Mouse (Mus musculus) heart, embryonic 10.5 days (tissue): ENCODE measurements at regions not wholly inside any gene's neighbourhood (a gene's known extent, or its start where the extent isn't known, plus 50 kb on each side); places are given as distances from the start of the nearest gene placed in this dataset. TPM values are rescaled to one million over a fixed set of nuclear protein-coding genes. Genes with fewer than 3 reads are reported as not detected.
"Not testable (repeated sequence)": the region's sequence is repeated elsewhere in the genome, so short reads cannot be mapped to it uniquely, and the experiment has no call there.

Experiments
- DNase-seq: peaks from one replicate; pipeline ENCODE4 v3.0.0-alpha.2; 2017; ENCODE audit warnings: low spot score
- H3K27ac ChIP-seq: fragments of 300-500 bp; sonication (generic); 2 replicates; pipeline ENCODE4 v1.5.1; 2016; ENCODE audit warnings: mild to moderate bottlenecking
- H3K27me3 ChIP-seq: fragments of 300-500 bp; sonication (generic); 2 replicates; pipeline ENCODE4 v1.6.1; 2016; ENCODE audit warnings: mild to moderate bottlenecking; ENCODE audit not compliant: poor library complexity, insufficient read depth, severe bottlenecking
- H3K36me3 ChIP-seq: fragments of 300-500 bp; sonication (generic); 2 replicates; pipeline ENCODE4 v1.6.1; 2016; ENCODE audit warnings: mild to moderate bottlenecking, moderate library complexity
- H3K4me1 ChIP-seq: fragments of 300-500 bp; sonication (generic); 2 replicates; pipeline ENCODE4 v1.6.1; 2016; ENCODE audit warnings: mild to moderate bottlenecking
- H3K4me3 ChIP-seq: fragments of 300-500 bp; sonication (generic); 2 replicates; pipeline ENCODE4 v1.5.1; 2016; ENCODE audit warnings: mild to moderate bottlenecking, moderate library complexity
- H3K9me3 ChIP-seq: fragments of 300-500 bp; sonication (generic); 2 replicates; pipeline ENCODE4 v1.6.1; 2016; ENCODE audit warnings: mild to moderate bottlenecking, moderate library complexity
- WGBS: fragments of 180-500 bp; shearing (Covaris S2); methylation state at CpG from one replicate; pipeline ENCODE4 v1.1.7; 2016; 5-methylcytosine and 5-hydroxymethylcytosine counted together
- microRNA-seq: library from miRNA; unstranded; fragments of <30 nt; microRNA quantifications from one replicate; pipeline ENCODE4, GENCODE M21; 2017

- H3K36me3 ChIP-seq: no peaks in the 10 kb centered on the region
- no peaks in the 10 kb centered on the region for H3K27me3 ChIP-seq
- DNase-seq: no peak
- H3K9me3 ChIP-seq: no peaks in the 10 kb centered on the region
- no peak overlapping the region for H3K4me3 ChIP-seq
- WGBS: 75% methylated on average over 1 of the region's 1 CpGs
- H3K27ac ChIP-seq: no peak overlapping the region
- no peaks in the 10 kb centered on the region for H3K4me1 ChIP-seq
Observed at GRCm38 (mm10) chr19:17983416-17983815, 146.0 kb upstream of the Pcsk5 start.

DNA sequence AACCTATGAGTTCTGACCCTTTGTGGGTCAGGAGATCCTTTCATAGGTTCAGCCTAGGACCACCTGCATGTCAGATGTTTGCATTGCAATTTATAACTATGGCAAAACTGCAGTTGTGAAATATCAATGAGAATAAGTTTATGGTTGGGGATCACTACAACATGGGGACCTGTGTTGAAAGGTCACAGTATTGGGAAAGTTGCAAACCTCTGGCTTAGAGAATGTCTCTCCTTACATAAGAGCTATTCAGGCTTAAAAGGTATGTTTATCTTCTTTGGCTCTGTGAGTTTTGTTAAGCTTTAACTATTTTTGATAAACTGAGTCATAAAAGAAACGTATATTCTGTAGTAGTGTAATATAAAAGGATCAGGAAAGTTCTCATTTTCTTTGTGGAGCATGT is 128.1 kb upstream of the Pcsk5 start:
- WGBS: 69% methylated on average over 1 of the region's 1 CpGs
- DNase-seq: no peak

GRCm38 (mm10) chr19:17958440-17958839 is 121.0 kb upstream of the Pcsk5 start:
- H3K27me3 ChIP-seq: no peaks in the 10 kb centered on the region
- H3K4me1 ChIP-seq: no peaks in the 10 kb centered on the region
- H3K27ac ChIP-seq: no peak overlapping the region
- no peak overlapping the region for H3K4me3 ChIP-seq
- no peak for DNase-seq
- H3K36me3 ChIP-seq: no peaks in the 10 kb centered on the region
- H3K9me3 ChIP-seq: no peaks in the 10 kb centered on the region

More for the DNA sequence above, 128.1 kb upstream of the Pcsk5 start:
- Histone ChIP-seq H3K4me1 (no peaks in the 10 kb centered on the region), H3K9me3 (no peaks in the 10 kb centered on the region), H3K36me3 (no peaks in the 10 kb centered on the region), H3K4me3 (no peak overlapping the region), H3K27me3 (no peaks in the 10 kb centered on the region), H3K27ac (no peak overlapping the region)

GRCm38 (mm10) chr19:17932665-17933064 is 95.2 kb upstream of the Pcsk5 start:
- Histone ChIP-seq H3K9me3 (no peaks in the 10 kb centered on the region), H3K27ac (no peak overlapping the region), H3K27me3 (no peaks in the 10 kb centered on the region), H3K36me3 (no peaks in the 10 kb centered on the region), H3K4me3 (no peak overlapping the region), H3K4me1 (no peaks in the 10 kb centered on the region)
- WGBS: 77% methylated on average over 4 of the region's 4 CpGs
- DNase-seq: no peak

GRCm38 (mm10) chr19:17927121-17927520 is 89.7 kb upstream of the Pcsk5 start:
- not testable (repeated sequence) for H3K4me3 ChIP-seq, H3K36me3 ChIP-seq, DNase-seq, H3K9me3 ChIP-seq, H3K27ac ChIP-seq, H3K27me3 ChIP-seq, H3K4me1 ChIP-seq
- 89% methylated on average over 8 of the region's 8 CpGs for WGBS

DNA sequence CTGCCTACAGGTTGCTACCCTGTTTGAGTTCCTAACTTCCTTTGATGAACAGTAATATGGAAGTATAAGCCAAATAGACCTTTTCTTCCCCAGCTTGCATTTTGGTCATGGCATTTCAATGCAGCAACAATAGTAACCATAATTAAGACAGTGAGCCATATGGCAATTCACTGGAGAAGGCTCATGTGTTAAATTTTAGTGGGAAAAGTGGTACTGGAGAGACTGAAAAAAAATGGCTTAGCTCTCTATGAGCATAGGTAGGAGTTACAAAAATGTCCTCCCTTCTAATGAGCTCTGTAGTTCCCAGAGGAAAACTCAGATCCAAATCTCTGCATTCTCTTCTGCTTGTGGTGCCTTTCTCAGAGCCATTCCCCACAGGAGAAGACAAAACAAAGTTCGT is 70.1 kb upstream of the Pcsk5 start:
- Histone ChIP-seq H3K27ac (no peak overlapping the region), H3K9me3 (no peaks in the 10 kb centered on the region; the same call in 1 of the 2 replicates), H3K4me1 (no peaks in the 10 kb centered on the region), H3K4me3 (no peak overlapping the region), H3K27me3 (no peaks in the 10 kb centered on the region), H3K36me3 (no peaks in the 10 kb centered on the region)
- WGBS: 79% methylated on average over 1 of the region's 1 CpGs
- no peak for DNase-seq

DNA sequence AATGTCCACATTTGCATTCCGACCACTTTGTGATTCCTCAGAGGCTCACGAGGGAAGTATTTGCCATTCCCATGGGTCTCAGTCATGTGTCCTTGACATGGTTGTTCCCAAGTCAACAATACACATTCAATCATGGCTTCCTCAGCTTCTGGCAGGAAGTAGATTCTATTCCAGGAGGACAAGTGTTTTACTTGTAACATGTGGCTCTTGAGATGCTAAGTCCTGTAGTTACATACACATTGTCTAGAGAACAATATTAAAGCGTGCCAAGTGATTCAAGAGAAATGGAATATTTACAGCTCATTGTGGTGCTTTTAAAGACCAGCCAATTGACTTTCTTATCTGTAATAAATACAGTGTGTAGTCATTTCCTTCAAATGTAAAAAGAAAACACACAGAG is 66.7 kb upstream of the Pcsk5 start:
- H3K9me3 ChIP-seq: no peaks in the 10 kb centered on the region
- H3K27me3 ChIP-seq: no peaks in the 10 kb centered on the region
- no peak for DNase-seq
- H3K4me3 ChIP-seq: no peak overlapping the region
- no peaks in the 10 kb centered on the region for H3K36me3 ChIP-seq
- 75% methylated on average over 3 of the region's 3 CpGs for WGBS
- no peak overlapping the region for H3K27ac ChIP-seq
- H3K4me1 ChIP-seq: no peaks in the 10 kb centered on the region

DNA sequence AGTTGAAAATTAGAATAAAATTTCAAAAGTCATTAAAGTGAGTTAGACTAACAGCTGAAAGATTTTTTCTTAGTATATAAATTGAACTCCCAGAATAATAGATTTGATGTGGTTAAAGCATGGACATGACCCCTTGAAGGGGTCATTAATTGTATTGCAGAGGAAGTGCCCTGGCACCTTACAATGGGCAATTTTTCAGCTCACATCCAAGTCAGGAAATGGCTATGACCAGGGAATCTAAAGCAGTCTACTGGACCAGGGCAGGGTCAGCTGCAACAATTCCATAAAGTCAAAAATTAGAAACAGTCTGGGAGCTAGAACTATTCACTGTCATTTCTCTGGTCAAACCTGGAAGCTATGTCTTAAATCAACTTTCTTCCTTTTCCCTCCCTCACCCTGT is 55.2 kb upstream of the Pcsk5 start:
- Histone ChIP-seq H3K27me3 (no peaks in the 10 kb centered on the region), H3K27ac (no peak overlapping the region), H3K4me1 (peaks cover 6% of the 10 kb centered on the region; the same call in 1 of the 2 replicates), H3K9me3 (no peaks in the 10 kb centered on the region), H3K4me3 (no peak overlapping the region), H3K36me3 (no peaks in the 10 kb centered on the region)
- no peak for DNase-seq

Small RNA genes lying in the stretch of these regions (microRNA-seq; reads per million reads assigned to microRNA genes)
- not detected for gene Gm23061
